Mouse (Mus musculus) embryonic facial prominence, embryonic 13.5 days (tissue): ENCODE data around the gene Fbxl14. TPM values are rescaled to one million over a fixed set of nuclear protein-coding genes. Genes with fewer than 3 reads are reported as not detected.

Experiments used
- ATAC-seq: fragments of 200-750 bp; cut with Nextera tagmentation; 2 replicates; pipeline ENCODE4 v1.8.0; 2017; ENCODE audit warnings: low read depth; ENCODE audit not compliant: insufficient number of reproducible peaks, insufficient read depth, low FRiP score, low TSS enrichment
- H3K27ac ChIP-seq: fragments of 300-500 bp; sonication (generic); 2 replicates; pipeline ENCODE4 v1.5.1; 2015; ENCODE audit warnings: moderate library complexity, mild to moderate bottlenecking, inconsistent platforms
- H3K27me3 ChIP-seq: fragments of 300-500 bp; sonication (generic); 2 replicates; pipeline ENCODE4 v1.6.1; 2015; ENCODE audit warnings: mild to moderate bottlenecking, inconsistent platforms
- H3K36me3 ChIP-seq: fragments of 300-500 bp; sonication (generic); 2 replicates; pipeline ENCODE4 v1.6.1; 2015; ENCODE audit warnings: mild to moderate bottlenecking, inconsistent platforms
- H3K4me1 ChIP-seq: fragments of 300-500 bp; sonication (generic); 2 replicates; pipeline ENCODE4 v1.6.1; 2015; ENCODE audit warnings: inconsistent platforms
- H3K4me2 ChIP-seq: fragments of 300-500 bp; sonication (generic); 2 replicates; pipeline ENCODE4 v1.6.1; 2015; ENCODE audit warnings: moderate library complexity, mild to moderate bottlenecking, inconsistent platforms
- H3K4me3 ChIP-seq: fragments of 300-500 bp; sonication (generic); 2 replicates; pipeline ENCODE4 v1.5.1; 2015; ENCODE audit warnings: mild to moderate bottlenecking, inconsistent platforms
- H3K9ac ChIP-seq: fragments of 300-500 bp; sonication (generic); 2 replicates; pipeline ENCODE4 v1.6.1; 2015; ENCODE audit warnings: mild to moderate bottlenecking, inconsistent platforms
- H3K9me3 ChIP-seq: fragments of 300-500 bp; sonication (generic); 2 replicates; pipeline ENCODE4 v1.6.1; 2016; ENCODE audit warnings: inconsistent platforms
- WGBS: fragments of 180-500 bp; shearing (Covaris S2); methylation state at CpG from one replicate; pipeline ENCODE4 v1.1.7; 2015; ENCODE audit warnings: mixed read lengths; 5-methylcytosine and 5-hydroxymethylcytosine counted together
- polyA plus RNA-seq: library from polyadenylated mRNA; unstranded; fragments of >200 nt; fragmentation: Nextera tagmentation; extraction: Ambion mirVana; gene quantifications from 2 replicates; pipeline ENCODE4 v1.2.1, GENCODE M21; 2015

The Fbxl14 gene
- polyA plus RNA-seq, 1 experiment from 2014 or later: 3.8 TPM

DNA sequence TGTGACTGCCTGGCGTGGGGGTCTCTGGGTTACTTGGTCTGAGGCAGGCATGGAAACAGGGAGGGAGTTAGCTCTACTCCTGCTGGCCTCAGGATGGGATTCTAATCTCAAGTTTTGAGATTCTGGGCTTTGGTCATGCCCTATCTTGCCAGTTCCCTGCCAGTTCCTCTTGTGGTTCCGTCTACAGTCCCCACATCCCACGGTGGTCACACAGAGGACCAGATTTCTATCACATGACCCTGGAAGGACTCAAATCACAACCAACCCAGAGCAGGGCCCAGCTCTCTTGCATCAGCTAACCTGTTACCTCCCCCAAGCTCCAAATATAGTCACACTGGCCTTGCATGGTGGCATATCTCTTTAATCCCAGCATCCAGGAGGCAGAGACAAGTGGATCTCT, 50.2 kb downstream of the Fbxl14 start:
- Histone ChIP-seq H3K36me3 (no peaks in the 10 kb centered on the region), H3K27ac (no peak overlapping the region), H3K4me1 (no peaks in the 10 kb centered on the region), H3K4me2 (no peak overlapping the region), H3K9ac (no peak overlapping the region), H3K4me3 (no peak overlapping the region), H3K9me3 (no peaks in the 10 kb centered on the region), H3K27me3 (no peaks in the 10 kb centered on the region)
- no peak for ATAC-seq
- 84% methylated on average over 3 of the region's 3 CpGs for WGBS

Other genes starting within 250 kb of the Fbxl14 start
- gene Cacna2d4, start 243.1 kb upstream of the Fbxl14 start, polyA plus RNA-seq: not detected in 2 replicates
- not detected in 2 replicates for gene Lrtm2, start 148.9 kb upstream of the Fbxl14 start, polyA plus RNA-seq
- 32.4 and 35.6 TPM in 2 replicates for gene Adipor2, start 62.0 kb upstream of the Fbxl14 start, polyA plus RNA-seq
- gene Wnt5b, start 64.7 kb downstream of the Fbxl14 start, polyA plus RNA-seq: 11.1 TPM in 2 replicates